Mouse (Mus musculus) C2C12 (cell line): Measurements from ENCODE around the gene Celf1. TPM values are rescaled to one million over a fixed set of nuclear protein-coding genes. Genes with fewer than 3 reads are reported as not detected.
"Not testable (repeated sequence)": the region's sequence is repeated elsewhere in the genome, so short reads cannot be mapped to it uniquely, and the experiment has no call there.

ENCODE experiments used
- H3K27me3 ChIP-seq: one replicate; pipeline ENCODE4 v1.6.1; 2011; ENCODE audit not compliant: control insufficient read depth, insufficient read depth, insufficient read length
- H3K36me3 ChIP-seq: one replicate; pipeline ENCODE4 v1.6.1; 2011; ENCODE audit not compliant: control insufficient read depth, insufficient read depth
- H3K4me3 ChIP-seq: one replicate; pipeline ENCODE4 v1.5.1; 2011; ENCODE audit warnings: mild to moderate bottlenecking, control low read depth; ENCODE audit not compliant: poor library complexity, insufficient read depth, severe bottlenecking
- H3K79me2 ChIP-seq: one replicate; pipeline ENCODE4 v1.6.1; 2011; ENCODE audit not compliant: control insufficient read depth, insufficient read depth
- H3K79me3 ChIP-seq: one replicate; pipeline ENCODE4 v1.6.1; 2011; ENCODE audit warnings: low read depth, control low read depth
- H3ac ChIP-seq: one replicate; pipeline ENCODE3; 2011; ENCODE audit warnings: low read depth; ENCODE audit not compliant: control insufficient read depth, insufficient read length
- CEBPB ChIP-seq: IDR thresholded peaks from one replicate; pipeline ENCODE4 v1.6.1; 2011; ENCODE audit warnings: low read depth, mild to moderate bottlenecking, control low read depth, moderate library complexity
- CTCF ChIP-seq: IDR thresholded peaks from one replicate; pipeline ENCODE4 v1.5.1; 2011; ENCODE audit not compliant: control insufficient read depth, insufficient read depth, insufficient read length
- FOSL1 ChIP-seq: IDR thresholded peaks from one replicate; pipeline ENCODE4 v1.8.0; 2011; ENCODE audit warnings: mild to moderate bottlenecking, low read length; ENCODE audit not compliant: poor library complexity, insufficient read depth, severe bottlenecking
- MAX ChIP-seq: IDR thresholded peaks from one replicate; pipeline ENCODE4 v1.6.1; 2011; ENCODE audit warnings: mild to moderate bottlenecking, control low read depth
- MYOD1 ChIP-seq: IDR thresholded peaks from one replicate; pipeline ENCODE4 v1.6.1; 2011; ENCODE audit warnings: low read depth; ENCODE audit not compliant: control insufficient read depth, insufficient read length
- MYOG ChIP-seq: IDR thresholded peaks from one replicate; pipeline ENCODE4 v1.6.1; 2011; ENCODE audit not compliant: control insufficient read depth, insufficient read length; ENCODE audit errors: extremely low read depth
- USF1 ChIP-seq: IDR thresholded peaks from one replicate; pipeline ENCODE4 v1.6.1; 2011; ENCODE audit warnings: low read depth, mild to moderate bottlenecking, control low read depth, moderate library complexity
- polyA plus RNA-seq: library from polyadenylated mRNA; unstranded; fragments of >200 nt; fragmentation: generic; extraction: Trizol; gene quantifications from one replicate; pipeline ENCODE4 v1.2.1, GENCODE M21; 2012; ENCODE audit warnings: missing spikeins

Celf1 gene
- polyA plus RNA-seq, 1 experiment = 34.8 TPM

DNA sequence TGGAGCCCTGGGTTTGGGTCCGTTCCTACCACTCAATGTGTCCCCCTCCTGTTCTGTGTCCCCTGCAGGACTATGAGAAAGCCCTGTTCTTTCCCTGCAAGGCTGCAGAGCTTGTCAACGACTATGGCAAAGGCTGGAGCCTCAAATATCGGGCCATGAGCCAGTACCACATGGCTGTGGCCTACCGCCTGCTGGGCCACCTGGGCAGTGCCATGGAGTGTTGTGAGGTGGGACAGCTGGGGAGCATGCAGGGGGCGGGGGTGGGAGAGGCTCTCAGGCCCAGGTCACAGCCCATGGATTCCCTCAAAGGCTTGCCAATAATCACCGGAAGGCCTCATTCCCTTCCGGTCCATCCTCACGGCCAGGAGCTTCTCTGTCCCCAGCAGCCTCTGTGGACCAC is 101.6 kb downstream of the Celf1 start:
- no peak for TF ChIP-seq MAX
- TF ChIP-seq USF1 = no peak
- no peak for TF ChIP-seq MYOG
- no peak for TF ChIP-seq CEBPB
- TF ChIP-seq FOSL1 = no peak
- no peak for TF ChIP-seq CTCF
- no peak for TF ChIP-seq MYOD1
- no peaks in the 10 kb centered on the region for H3K27me3 ChIP-seq
- no peak overlapping the region for H3ac ChIP-seq
- no peaks in the 10 kb centered on the region for H3K36me3 ChIP-seq
- no peaks in the 10 kb centered on the region for H3K79me2 ChIP-seq
- H3K4me3 ChIP-seq = no peak overlapping the region
- H3K79me3 ChIP-seq = no peaks in the 10 kb centered on the region

DNA sequence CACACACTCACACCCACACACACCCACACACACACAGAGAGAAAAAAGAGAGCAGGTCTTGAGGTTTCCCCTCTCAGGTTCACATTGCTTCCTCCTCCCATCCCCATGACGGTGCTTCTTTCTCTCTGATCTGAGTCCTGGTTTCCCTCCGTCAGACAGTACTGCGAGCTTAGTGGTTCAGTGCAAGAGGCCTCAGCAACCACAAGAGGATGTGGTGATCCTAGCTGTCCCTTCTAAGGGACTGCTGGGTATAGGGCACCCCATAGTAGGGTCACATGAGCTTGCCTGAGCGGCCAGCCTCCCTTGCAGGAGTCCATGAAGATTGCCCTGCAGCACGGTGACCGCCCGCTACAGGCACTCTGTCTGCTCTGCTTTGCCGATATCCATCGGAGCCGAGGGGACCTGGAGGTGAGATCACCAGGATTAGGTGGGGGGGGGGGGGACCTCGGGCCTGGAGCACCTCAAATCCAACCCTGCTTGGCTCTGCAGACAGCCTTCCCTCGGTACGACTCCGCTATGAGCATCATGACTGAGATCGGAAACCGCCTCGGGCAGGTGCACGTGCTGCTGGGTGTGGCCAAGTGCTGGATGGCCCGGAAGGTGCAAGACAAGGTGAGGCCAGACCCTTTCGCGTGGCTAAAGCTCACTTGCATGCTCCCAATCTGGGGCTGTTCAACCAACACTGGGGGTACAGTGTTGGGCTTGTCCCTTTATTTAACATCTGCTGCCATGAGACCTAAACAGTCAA is 102.6 kb downstream of the Celf1 start:
- H3K79me3 ChIP-seq = no peaks in the 10 kb centered on the region
- no peak overlapping the region for H3ac ChIP-seq
- no peaks in the 10 kb centered on the region for H3K27me3 ChIP-seq
- no peaks in the 10 kb centered on the region for H3K79me2 ChIP-seq
- H3K4me3 ChIP-seq = no peak overlapping the region
- no peaks in the 10 kb centered on the region for H3K36me3 ChIP-seq
- TF ChIP-seq CTCF (no peak), MYOG (no peak), MYOD1 (no peak), CEBPB (no peak), MAX (no peak), FOSL1 (no peak), USF1 (no peak)

DNA sequence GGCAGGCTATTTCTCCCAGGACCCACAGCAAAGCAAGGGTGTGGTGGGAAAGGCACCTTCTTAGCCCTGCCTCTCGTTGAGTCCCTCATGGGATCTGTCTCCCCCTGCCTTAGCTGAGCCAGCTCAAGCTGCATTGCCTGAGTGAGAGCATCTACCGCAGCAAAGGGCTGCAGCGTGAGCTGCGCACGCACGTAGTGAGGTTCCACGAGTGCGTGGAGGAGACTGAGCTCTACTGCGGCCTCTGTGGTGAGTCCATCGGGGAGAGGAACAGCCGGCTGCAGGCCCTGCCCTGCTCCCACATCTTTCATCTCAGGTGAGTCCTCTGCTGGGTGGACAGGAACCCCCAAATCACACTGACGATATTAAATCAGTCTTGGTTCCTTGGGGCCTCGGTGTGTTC is 104.5 kb downstream of the Celf1 start:
- TF ChIP-seq MYOG (no peak), USF1 (no peak), MAX (no peak), CEBPB (no peak), FOSL1 (no peak), CTCF (no peak), MYOD1 (no peak)
- Histone ChIP-seq H3K36me3 (no peaks in the 10 kb centered on the region), H3K27me3 (no peaks in the 10 kb centered on the region), H3ac (no peak overlapping the region), H3K79me3 (no peaks in the 10 kb centered on the region), H3K79me2 (no peaks in the 10 kb centered on the region), H3K4me3 (no peak overlapping the region)

DNA sequence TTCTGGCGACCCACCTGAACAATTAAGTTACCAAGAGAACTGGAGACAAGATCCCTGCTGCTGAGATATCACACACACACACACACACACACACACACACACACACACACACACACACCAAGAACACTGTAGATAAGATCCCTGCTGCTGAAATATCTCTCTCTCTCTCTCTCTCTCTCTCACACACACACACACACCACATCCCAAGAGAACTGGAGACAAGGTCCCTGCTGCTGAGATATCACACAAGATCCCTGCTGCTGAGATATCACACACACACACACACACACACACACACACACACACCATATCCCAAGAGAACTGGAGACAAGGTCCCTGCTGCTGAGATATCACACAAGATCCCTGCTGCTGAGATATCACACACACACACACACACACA is 105.6 kb downstream of the Celf1 start:
- not testable (repeated sequence) for H3K79me2 ChIP-seq, H3K4me3 ChIP-seq, H3K36me3 ChIP-seq, H3K27me3 ChIP-seq, H3K79me3 ChIP-seq, H3ac ChIP-seq

DNA sequence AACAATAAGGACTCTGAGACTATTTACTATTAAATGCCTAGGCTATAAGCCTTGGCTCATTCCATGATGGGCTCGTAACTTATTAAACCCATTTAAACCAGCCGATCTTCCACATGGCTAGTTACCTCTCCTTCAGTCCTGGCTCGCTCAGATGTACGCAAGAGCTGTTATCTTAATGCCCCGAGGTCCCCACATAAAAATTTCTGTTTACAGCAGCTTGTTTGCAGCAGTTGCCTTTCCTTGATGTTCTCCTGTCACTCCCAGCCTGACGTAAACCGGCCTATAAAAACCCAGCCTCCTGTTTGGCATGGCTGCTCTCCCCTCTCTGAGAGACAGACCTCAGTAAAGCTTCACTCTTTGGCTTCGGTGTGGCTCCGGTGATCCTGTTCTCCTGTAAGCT is 107.2 kb downstream of the Celf1 start:
- Histone ChIP-seq H3K27me3 (no peaks in the 10 kb centered on the region), H3ac (no peak overlapping the region), H3K4me3 (no peak overlapping the region), H3K79me3 (no peaks in the 10 kb centered on the region), H3K79me2 (no peaks in the 10 kb centered on the region), H3K36me3 (no peaks in the 10 kb centered on the region)
- TF ChIP-seq CEBPB (no peak), CTCF (no peak), MYOD1 (no peak), MYOG (no peak)

DNA sequence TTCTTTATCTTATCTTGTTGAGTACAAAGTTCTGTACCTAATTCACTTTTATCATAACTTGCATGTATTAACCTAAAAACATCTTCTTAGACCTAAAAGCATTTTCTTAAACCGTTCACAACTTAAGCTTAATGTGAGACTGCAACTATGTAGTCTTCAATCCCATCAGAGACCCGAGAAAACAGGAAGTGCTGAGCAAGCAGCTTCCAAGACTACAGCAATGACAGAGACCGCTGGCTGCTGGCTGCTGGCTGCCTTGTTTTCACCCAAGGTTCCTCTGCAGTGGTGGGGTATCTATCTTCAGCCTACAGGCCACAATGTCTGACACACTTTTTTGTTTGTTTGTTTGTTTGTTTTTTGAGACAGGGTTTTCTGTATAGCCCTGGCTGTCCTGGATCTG is 111.7 kb downstream of the Celf1 start:
- Histone ChIP-seq H3K79me2 (peaks cover 30% of the 10 kb centered on the region), H3K79me3 (peaks cover 19% of the 10 kb centered on the region), H3K4me3 (no peak overlapping the region), H3ac (no peak overlapping the region), H3K27me3 (no peaks in the 10 kb centered on the region), H3K36me3 (peaks cover 22% of the 10 kb centered on the region)
- TF ChIP-seq MAX = no peak
- no peak for TF ChIP-seq FOSL1
- no peak for TF ChIP-seq CEBPB
- TF ChIP-seq CTCF = no peak
- no peak for TF ChIP-seq MYOD1
